Mouse (Mus musculus) hindbrain, embryonic 13.5 days (tissue): ENCODE results near the gene Calr4. TPM values are rescaled to one million over a fixed set of nuclear protein-coding genes. Genes with fewer than 3 reads are reported as not detected.

Experiments used
- ATAC-seq: fragments of 200-750 bp; cut with Nextera tagmentation; 2 replicates; pipeline ENCODE4 v1.8.0; 2017; ENCODE audit warnings: moderate TSS enrichment; ENCODE audit not compliant: low FRiP score
- H3K27ac ChIP-seq: fragments of 300-500 bp; sonication (generic); 2 replicates; pipeline ENCODE4 v1.5.1; 2015; ENCODE audit warnings: inconsistent platforms, mild to moderate bottlenecking, moderate library complexity
- H3K27me3 ChIP-seq: fragments of 300-500 bp; sonication (generic); 2 replicates; pipeline ENCODE4 v1.6.1; 2015; ENCODE audit warnings: mild to moderate bottlenecking, inconsistent platforms
- H3K36me3 ChIP-seq: fragments of 300-500 bp; sonication (generic); 2 replicates; pipeline ENCODE4 v1.6.1; 2015; ENCODE audit warnings: mild to moderate bottlenecking, inconsistent platforms
- H3K4me1 ChIP-seq: fragments of 300-500 bp; sonication (generic); replicated peaks from 2 replicates; pipeline ENCODE4 v1.6.1; 2015; ENCODE audit warnings: inconsistent platforms
- H3K4me2 ChIP-seq: fragments of 300-500 bp; sonication (generic); 2 replicates; pipeline ENCODE4 v1.6.1; 2015; ENCODE audit warnings: inconsistent platforms, mild to moderate bottlenecking, moderate library complexity
- H3K4me3 ChIP-seq: fragments of 300-500 bp; sonication (generic); 2 replicates; pipeline ENCODE4 v1.5.1; 2015; ENCODE audit warnings: mild to moderate bottlenecking, inconsistent platforms
- H3K9ac ChIP-seq: fragments of 300-500 bp; sonication (generic); 2 replicates; pipeline ENCODE4 v1.6.1; 2015; ENCODE audit warnings: mild to moderate bottlenecking, inconsistent platforms
- H3K9me3 ChIP-seq: fragments of 300-500 bp; sonication (generic); 2 replicates; pipeline ENCODE4 v1.6.1; 2016; ENCODE audit warnings: inconsistent platforms
- WGBS: fragments of 180-500 bp; shearing (Covaris S2); methylation state at CpG from one replicate; pipeline ENCODE4 v1.1.7; 2015; 5-methylcytosine and 5-hydroxymethylcytosine counted together
- polyA plus RNA-seq: library from polyadenylated mRNA; unstranded; fragments of >200 nt; fragmentation: Nextera tagmentation; extraction: Ambion mirVana; gene quantifications from 2 replicates; pipeline ENCODE4 v1.2.1, GENCODE M21; 2015

Gene Calr4
- polyA plus RNA-seq, 1 experiment from 2014 or later = 2.2 TPM

DNA sequence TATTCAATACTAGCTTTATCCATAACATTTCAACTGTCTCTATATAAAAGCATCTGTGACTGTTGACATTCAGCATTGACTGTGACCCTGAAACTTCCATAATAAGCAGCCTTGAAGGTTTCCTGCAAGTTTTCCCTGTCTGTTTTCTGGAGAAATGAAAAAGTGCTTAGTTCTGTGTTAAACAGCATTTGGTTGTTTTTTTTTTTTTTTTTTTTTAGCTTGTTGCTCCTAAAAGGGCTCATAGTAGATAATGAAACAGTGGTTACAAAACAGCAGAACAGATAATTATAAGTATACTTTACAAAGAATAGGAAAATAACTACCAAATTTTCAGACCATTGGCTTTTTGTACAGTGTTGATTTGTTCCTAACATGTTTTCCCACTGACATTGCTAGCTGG, 60.3 kb downstream of the Calr4 start:
- Histone ChIP-seq H3K4me1 (no peaks in the 10 kb centered on the region), H3K4me3 (no peak overlapping the region), H3K27ac (no peak overlapping the region), H3K9me3 (no peaks in the 10 kb centered on the region), H3K27me3 (no peaks in the 10 kb centered on the region), H3K36me3 (no peaks in the 10 kb centered on the region), H3K4me2 (no peak overlapping the region), H3K9ac (no peak overlapping the region)
- ATAC-seq = no peak

- H3K4me3 ChIP-seq = no peak overlapping the region
Observed at GRCm38 (mm10) chr4:109296510-109296909, 62.2 kb downstream of the Calr4 start.

DNA sequence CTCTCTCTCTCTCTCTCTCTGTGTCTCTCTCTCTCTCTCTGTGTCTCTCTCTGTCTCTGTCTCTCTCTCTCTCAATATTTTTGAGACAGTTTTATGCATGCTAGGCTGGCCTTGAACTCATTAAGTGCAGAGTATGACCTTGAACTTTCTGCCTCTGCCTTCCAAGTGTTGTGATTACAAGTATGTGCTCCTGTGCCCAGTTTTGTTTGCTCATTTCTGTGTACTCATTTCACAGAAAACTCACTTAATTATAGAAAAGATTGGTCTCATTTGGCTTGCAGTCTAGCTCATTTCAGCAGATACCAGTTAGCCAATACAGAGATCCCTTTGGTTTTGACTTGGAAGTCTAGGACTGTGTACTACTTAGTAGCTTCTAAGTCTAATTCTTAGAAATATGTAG, 64.9 kb downstream of the Calr4 start:
- Histone ChIP-seq H3K9me3 (no peaks in the 10 kb centered on the region), H3K4me2 (no peak overlapping the region), H3K36me3 (no peaks in the 10 kb centered on the region), H3K4me1 (no peaks in the 10 kb centered on the region), H3K4me3 (no peak overlapping the region), H3K27me3 (no peaks in the 10 kb centered on the region), H3K9ac (no peak overlapping the region), H3K27ac (no peak overlapping the region)
- no peak for ATAC-seq

More at GRCm38 (mm10) chr4:109296510-109296909, 62.2 kb downstream of the Calr4 start:
- Histone ChIP-seq H3K4me1 (no peaks in the 10 kb centered on the region), H3K9ac (no peak overlapping the region), H3K4me2 (no peak overlapping the region), H3K27me3 (no peaks in the 10 kb centered on the region), H3K36me3 (no peaks in the 10 kb centered on the region), H3K27ac (no peak overlapping the region), H3K9me3 (no peaks in the 10 kb centered on the region)
- 87% methylated on average over 2 of the region's 2 CpGs for WGBS
- no peak for ATAC-seq

Other genes with a start within 250 kb of the Calr4 start
- gene Nrd1, start 233.8 kb upstream of the Calr4 start, polyA plus RNA-seq = 78.7 and 85.0 TPM in 2 replicates
- gene Osbpl9, start 32.2 kb upstream of the Calr4 start, polyA plus RNA-seq = 90.1 and 92.1 TPM in 2 replicates
- 68.8 and 69.1 TPM in 2 replicates for gene Eps15, start 45.8 kb downstream of the Calr4 start, polyA plus RNA-seq
- 0.99 and 1.2 TPM in 2 replicates for gene Ttc39a, start 172.1 kb downstream of the Calr4 start, polyA plus RNA-seq